In the genomic region with DNA sequence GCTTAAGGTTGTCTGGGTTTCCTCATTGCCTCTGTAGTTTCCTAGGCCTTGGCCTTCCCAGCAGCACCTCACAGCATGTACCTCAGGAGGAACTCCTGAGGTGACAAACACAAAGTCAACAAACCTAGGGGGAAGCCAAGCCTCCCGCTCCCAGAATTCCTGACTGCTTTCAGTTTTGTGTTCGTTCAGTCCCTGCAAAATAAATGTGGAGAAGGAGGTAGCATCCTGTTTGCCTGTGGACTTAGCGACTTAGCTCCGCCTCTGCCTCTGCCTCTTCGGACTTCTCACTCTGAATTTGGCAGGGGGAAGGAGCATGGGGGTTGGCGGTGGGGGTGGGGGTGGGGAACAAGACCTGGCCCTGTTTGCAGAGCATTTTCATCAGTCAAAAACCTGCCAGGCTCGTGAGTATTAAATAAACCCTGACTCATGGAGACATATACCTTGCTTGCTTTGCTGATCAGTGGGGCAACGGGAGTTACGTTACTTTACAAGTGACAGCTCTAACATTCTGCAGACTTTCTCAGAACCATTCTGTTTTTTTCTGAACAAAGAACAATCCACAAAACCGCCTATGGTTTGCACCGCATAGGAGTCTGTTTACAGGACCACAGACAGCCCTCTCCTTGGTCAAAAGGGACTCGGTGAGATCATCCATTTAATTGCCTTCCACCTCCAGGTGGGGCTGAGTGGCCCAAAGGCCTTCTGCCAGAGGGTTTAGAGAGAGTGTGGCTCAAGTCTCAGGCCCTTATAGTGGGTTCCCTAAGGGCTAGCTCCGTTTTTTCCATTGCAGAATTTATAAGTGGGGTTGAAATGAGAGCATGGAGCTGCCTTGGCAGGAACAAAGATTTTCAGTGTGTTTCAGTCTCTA, we compare ENCODE assay signal across 9 mouse cellular contexts. TPM values are rescaled to one million over a fixed set of nuclear protein-coding genes. Genes with fewer than 3 reads are reported as not detected.
DNase-seq lines count a peak whose midpoint lies in the region; ATAC-seq lines count a peak whose summit lies in the region.
"Had no signal": no experiment of that assay in that cellular context is flagged by ENCODE, and none has a peak within 500 bp of the region (broad histone marks: within the 10 kb centered on the region; RNA-seq: fewer than 3 reads in every experiment).

No protein-coding gene starts in this region.

- no peak overlapping the region for H3K4me3 ChIP-seq in heart, embryonic 13.5 days
- no peak overlapping the region for H3K4me3 ChIP-seq in forebrain, embryonic 16.5 days (replicated peaks; ENCODE audit: low read length)
- no peak overlapping the region; the same call in 1 of the 2 replicates for H3K4me3 ChIP-seq in liver, embryonic 15.5 days (replicated peaks)

- H3K27me3 ChIP-seq in heart, embryonic 13.5 days (replicated peaks), result 0 out of 2 replicates have a peak, but pooled peaks cover 2% of the 10 kb centered on the region
- H3K27me3 ChIP-seq in forebrain, embryonic 16.5 days (replicated peaks; ENCODE audit: control insufficient read depth, insufficient read depth, low read length), result no peaks in the 10 kb centered on the region
- H3K27me3 ChIP-seq in liver, embryonic 15.5 days, result no peaks in the 10 kb centered on the region

- peak overlapping the region; percentile 51 for H3K4me2 ChIP-seq in heart, embryonic 13.5 days
- peak overlapping the region; percentile 22; the same call in 1 of the 2 replicates for H3K4me2 ChIP-seq in forebrain, embryonic 16.5 days (ENCODE audit: low read length)
- peak overlapping the region; percentile 37; the same call in 1 of the 2 replicates for H3K4me2 ChIP-seq in liver, embryonic 15.5 days
- H3K4me2 ChIP-seq: hindbrain, embryonic 14.5 days had no signal

- peak overlapping the region; percentile 50 for H3K9ac ChIP-seq in heart, embryonic 13.5 days
- H3K9ac ChIP-seq in forebrain, embryonic 16.5 days (replicated peaks; ENCODE audit: low read depth, low read length), result no peak overlapping the region; the same call in 1 of the 2 replicates
- H3K9ac ChIP-seq in liver, embryonic 15.5 days, result no peak overlapping the region
- H3K9ac ChIP-seq: hindbrain, embryonic 14.5 days had no signal

- no peak for ATAC-seq in heart, embryonic 13.5 days (ENCODE audit: extremely low read depth, insufficient number of reproducible peaks, low FRiP score, low TSS enrichment)
- ATAC-seq in forebrain, embryonic 16.5 days, result 0 out of 2 replicates have a peak, but pooled peaks have one; percentile 7
- ATAC-seq in liver, embryonic 15.5 days (ENCODE audit: insufficient read depth), result no peak

- H3K27ac ChIP-seq in heart, embryonic 13.5 days (replicated peaks), result peak overlapping the region; percentile 67
- peak overlapping the region; percentile 64 for H3K27ac ChIP-seq in forebrain, embryonic 16.5 days (ENCODE audit: low read length)
- H3K27ac ChIP-seq in liver, embryonic 15.5 days (replicated peaks), result no peak overlapping the region
- H3K27ac ChIP-seq: hindbrain, embryonic 14.5 days had no signal

- WGBS in heart, embryonic 13.5 days, result 11% methylated on average over 13 of the region's 13 CpGs
- 9% methylated on average over 13 of the region's 13 CpGs for WGBS in forebrain, embryonic 16.5 days
- 23% methylated on average over 13 of the region's 13 CpGs for WGBS in liver, embryonic 15.5 days (ENCODE audit: insufficient replicate concordance)

- no peaks in the 10 kb centered on the region for H3K36me3 ChIP-seq in heart, embryonic 13.5 days
- no peaks in the 10 kb centered on the region for H3K36me3 ChIP-seq in forebrain, embryonic 16.5 days (ENCODE audit: control insufficient read depth, insufficient read depth)
- H3K36me3 ChIP-seq in liver, embryonic 15.5 days (replicated peaks), result no peaks in the 10 kb centered on the region

- H3K9me3 ChIP-seq in heart, embryonic 13.5 days, result no peaks in the 10 kb centered on the region
- H3K9me3 ChIP-seq in forebrain, embryonic 16.5 days (ENCODE audit: control insufficient read depth, low read length), result no peaks in the 10 kb centered on the region
- H3K9me3 ChIP-seq in liver, embryonic 15.5 days (replicated peaks), result no peaks in the 10 kb centered on the region

- peaks cover 22% of the 10 kb centered on the region for H3K4me1 ChIP-seq in heart, embryonic 13.5 days
- H3K4me1 ChIP-seq in forebrain, embryonic 16.5 days (replicated peaks; ENCODE audit: control insufficient read depth, insufficient read depth, low read length), result peaks cover 36% of the 10 kb centered on the region
- no peaks in the 10 kb centered on the region for H3K4me1 ChIP-seq in liver, embryonic 15.5 days (replicated peaks)

- DNase-seq in heart, adult 8-10 months (ENCODE audit: low spot score), result no peak
- DNase-seq in R1 (ENCODE audit: low read depth, low spot score), result peak; percentile 14
- no peak for DNase-seq in T-cell, adult 2 months (ENCODE audit: low spot score)
- DNase-seq in layer of hippocampus, adult 8-10 months (ENCODE audit: low spot score in 2 of 2), result no peak
- no peak for DNase-seq in adrenal gland, postnatal 4 days (ENCODE audit: low spot score in 2 of 2)

RNA-seq across cellular contexts. Expression of a gene that starts 15.7 kb away (rescaled TPM):
- polyA plus RNA-seq in heart, embryonic 13.5 days (2015; fragmentation: Nextera tagmentation; extraction: Ambion mirVana), result 5.0 and 5.4 TPM in 2 replicates
- 10 to 100 TPM in 2 of 4 experiments, 1 to 10 TPM in 2; 8.3 to 11.3 (median 10.3) TPM for total RNA-seq in heart, adult 8-10 months (2022)
- polyA plus RNA-seq in forebrain, embryonic 16.5 days (2015; fragmentation: Nextera tagmentation; extraction: Ambion mirVana), result 11.9 and 12.3 TPM in 2 replicates
- polyA plus RNA-seq in liver, embryonic 15.5 days (2015; fragmentation: Nextera tagmentation; extraction: Ambion mirVana), result 0.28 and 0.51 TPM in 2 replicates
- 10 to 100 TPM; 12.6 to 13.9 (median 13.9) TPM for total RNA-seq in layer of hippocampus, adult 8-10 months (2022)
- 10 to 100 TPM; 30.8 to 32.0 TPM for total RNA-seq in adrenal gland, postnatal 4 days (2021)
